Mouse (Mus musculus) adrenal gland, postnatal 36 days (tissue): ENCODE data around the gene Matn4. TPM values are rescaled to one million over a fixed set of nuclear protein-coding genes. Genes with fewer than 3 reads are reported as not detected.
"Not testable (repeated sequence)": the region's sequence is repeated elsewhere in the genome, so short reads cannot be mapped to it uniquely, and the experiment has no call there.

Source experiments
- DNase-seq, 2 experiments: peaks; one replicate each; pipeline ENCODE4 v3.0.0; 2021; ENCODE audit warnings: mixed read lengths in 1 of 2
- microRNA-seq: library from miRNA; unstranded; fragments of <30 nt; microRNA quantifications from one replicate; pipeline ENCODE4 v1.2.0, GENCODE M21; 2021
- total RNA-seq, 2 experiments: library from RNA; stranded (reverse); gene quantifications; 2 replicates each; pipeline ENCODE4 v1.2.3; 2021

Gene Matn4
- total RNA-seq, 2 experiments from 2014 or later, result 0.92 to 1.4 TPM

DNA sequence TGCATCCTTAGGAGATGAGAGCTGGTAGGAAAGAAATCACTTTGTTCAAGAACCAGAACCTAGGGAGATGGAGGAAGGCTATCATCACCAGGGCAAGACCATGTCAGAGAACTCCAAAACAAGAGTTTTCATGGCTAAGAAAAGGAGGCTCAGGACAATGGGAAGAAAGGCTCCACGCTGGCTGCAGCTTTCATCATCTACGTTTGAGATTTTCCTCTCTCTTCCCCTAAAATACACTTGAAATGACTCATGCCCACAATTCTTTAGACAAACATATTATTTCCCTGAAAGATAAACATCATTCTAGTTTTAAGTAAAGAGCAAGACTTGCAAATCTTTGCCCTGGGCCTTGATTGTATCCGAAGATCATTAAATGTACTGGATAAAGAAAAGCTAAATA lies 33.6 kb downstream of the Matn4 start:
- DNase-seq, result no peak

DNA sequence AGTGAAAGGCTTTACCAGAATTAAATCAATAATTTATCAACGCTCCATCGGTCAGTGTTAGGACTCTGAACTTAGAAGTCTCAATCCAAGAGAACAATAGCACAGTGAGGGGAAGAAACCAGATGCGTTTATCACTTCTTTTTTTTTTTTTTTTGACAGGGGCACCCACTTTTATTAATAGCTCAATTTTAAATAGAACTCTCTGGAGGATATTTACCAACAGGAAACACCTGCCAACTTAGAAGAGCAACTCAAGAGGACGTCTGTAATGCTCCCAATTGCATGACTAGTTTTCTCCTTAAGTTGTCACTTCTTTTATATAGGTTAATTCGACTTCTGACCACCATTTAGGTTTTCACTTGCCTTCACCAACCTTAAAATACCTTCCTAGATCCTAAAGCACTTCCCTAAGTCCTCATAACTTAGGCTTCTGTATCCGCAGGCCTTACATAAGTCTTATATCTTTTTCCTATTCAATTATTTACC lies 36.3 kb downstream of the Matn4 start:
- no peak for DNase-seq

DNA sequence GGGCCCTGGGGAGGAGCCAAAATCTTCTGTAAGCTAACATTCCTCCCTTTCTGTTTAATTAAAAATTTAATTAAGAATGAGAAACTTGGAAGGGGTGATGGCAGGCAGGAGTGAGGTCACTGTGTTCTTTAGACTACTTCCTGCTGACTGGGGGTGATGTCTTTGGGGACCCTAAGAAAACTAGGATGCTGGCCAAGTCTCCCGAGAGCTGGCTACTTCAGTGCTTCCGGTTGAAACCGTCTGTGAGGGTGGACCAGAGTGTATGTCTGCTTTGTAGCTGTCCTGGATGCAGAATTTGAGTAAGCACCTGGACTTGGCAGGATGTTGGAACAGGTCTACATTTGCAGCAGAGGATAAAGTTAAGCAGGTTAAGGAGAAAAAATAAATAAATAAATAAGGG lies 38.0 kb downstream of the Matn4 start:
- DNase-seq, result no peak

DNA sequence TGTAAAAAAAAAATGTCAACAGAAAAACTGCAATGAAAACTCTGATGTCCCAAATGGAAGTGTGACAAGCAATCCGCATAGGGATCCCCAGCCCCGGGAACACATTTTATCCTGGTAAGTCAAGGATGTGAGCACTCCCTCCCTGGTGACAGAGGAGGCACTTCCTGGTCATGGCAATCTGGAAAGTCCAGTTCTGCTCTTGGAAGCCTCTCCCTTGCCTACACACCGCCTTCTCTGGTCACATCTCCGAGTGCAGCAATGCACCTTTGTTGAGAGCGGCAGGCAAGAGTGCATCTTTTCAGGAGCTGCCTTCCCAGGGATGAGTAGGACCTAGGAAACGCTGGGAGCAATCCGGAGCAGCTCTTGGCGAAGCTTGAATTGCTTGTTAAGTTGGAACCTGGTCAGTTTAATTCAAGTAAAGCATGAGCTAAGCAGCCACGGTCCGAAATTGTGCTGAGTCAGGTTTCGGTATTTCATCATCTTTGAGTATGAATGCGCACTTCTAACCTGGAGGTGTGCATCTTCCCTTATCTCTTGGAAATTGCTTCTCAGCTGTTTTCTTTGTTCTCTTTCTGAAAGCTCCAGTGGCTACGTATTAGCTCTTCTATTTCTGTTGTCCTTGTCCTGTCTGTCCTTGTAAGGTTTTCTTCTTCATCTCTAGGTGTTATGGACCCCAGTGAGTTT lies 43.8 kb downstream of the Matn4 start:
- DNase-seq, result no peak

DNA sequence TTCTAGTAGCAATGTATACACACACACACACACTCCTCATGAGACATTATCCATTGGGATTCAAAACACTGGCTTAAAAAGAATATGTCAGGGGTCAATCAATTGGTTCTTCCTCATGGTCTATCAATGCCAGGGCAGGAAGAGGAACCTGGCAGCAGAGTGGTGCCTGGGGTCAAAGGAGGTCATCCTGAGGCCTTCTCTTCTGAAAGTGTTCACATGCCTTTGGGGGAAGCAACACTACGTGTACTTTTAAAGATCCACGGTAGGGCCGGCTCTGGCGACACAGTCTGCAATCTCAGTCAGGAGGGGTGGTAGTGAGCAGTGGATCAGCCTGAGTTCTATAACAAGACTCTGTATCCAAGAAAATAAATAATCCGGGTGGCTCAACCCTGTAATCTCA lies 45.3 kb downstream of the Matn4 start:
- DNase-seq, result no peak

DNA sequence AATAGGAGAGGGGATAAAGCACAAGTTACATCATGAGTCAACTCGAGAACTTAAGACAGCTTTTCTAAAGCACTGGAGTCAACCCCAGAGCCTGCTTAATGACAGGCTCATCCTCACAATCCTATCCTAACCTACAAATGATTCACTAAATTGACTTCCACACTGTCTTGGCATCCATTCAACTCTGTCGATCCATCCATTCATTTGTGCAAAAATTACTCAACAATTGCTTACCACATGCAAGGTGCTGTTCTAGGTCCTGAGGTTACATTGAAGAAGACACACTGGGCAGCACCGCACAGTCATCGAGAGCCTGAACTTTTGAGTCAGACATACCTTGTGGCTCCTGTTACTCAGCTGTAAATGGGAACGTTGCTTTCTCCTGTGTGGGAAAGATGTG lies 45.9 kb downstream of the Matn4 start:
- DNase-seq, result no peak

DNA sequence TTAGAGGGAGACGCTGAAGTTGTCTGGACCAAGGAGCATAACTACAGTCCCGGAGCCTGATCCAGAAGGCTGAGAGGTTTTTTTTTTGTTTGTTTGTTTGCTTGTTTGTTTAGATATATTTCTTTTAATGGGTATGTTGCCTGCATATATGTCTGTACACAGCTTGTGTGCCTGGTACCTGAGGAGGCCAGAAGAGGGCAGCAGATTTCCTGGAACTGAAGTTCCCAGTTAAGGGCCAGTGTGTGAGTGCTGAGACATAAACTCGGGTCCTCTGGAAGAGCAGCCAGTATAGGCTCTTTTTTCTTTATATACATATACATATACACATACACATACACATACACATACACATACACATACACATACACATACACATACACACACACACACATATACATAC lies 46.6 kb downstream of the Matn4 start:
- DNase-seq, result peak; percentile 13 to 19

DNA sequence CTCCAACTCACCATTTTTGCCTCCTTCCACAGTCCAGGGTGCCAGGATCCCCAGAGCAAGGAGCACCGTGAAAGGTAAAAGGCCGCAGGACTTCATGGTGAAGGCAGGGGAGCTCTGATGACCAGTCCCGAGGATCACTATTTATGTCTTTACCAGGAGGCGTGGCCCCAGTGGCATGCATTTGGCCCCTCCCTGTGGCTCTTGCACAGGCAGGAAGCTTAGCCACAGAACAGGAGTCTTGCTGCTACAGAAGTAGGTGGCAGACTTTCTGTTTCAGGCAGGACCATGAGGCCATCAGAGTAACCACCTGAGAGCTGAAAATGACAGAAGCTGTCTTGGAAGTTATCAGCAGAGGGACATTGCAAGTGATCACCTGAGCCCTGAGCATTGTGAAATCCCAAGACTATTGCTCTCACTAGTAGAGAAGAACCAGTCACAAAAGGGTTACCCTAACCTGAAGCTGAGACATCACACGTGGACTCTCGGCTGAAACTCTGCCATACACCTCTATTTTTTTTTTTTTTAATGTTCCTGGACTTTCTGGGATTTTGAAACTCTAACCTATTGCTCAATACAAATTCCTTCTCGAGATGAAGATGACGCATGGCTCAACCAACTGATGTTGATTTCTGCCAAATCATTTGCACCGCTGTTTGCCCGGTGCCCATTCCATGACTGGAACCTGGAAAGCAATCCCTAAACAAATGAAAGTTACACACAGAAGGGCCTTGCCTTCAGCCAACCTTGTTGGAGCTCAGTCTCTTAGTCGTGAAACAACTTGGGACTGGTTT lies 48.6 kb downstream of the Matn4 start:
- DNase-seq, result no peak

DNA sequence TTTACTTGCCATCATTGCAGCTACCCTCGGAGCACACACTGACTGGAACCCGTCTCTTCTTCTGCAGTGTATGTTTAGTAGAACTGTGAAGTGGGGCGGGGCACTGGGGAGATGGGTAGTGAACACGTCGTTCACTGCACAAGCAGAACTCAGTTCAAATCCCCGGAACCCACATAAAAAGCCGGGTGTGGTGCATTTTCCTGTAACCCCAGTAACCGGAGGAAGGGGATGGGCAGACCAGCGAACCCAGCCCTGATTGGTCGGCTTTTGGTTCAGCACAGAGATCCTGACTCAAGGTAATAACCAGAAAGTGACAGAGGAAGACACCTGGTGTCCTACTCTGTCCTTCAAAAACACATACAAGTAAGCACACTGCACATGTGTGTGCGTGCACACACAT lies 51.6 kb downstream of the Matn4 start:
- DNase-seq, result no peak

DNA sequence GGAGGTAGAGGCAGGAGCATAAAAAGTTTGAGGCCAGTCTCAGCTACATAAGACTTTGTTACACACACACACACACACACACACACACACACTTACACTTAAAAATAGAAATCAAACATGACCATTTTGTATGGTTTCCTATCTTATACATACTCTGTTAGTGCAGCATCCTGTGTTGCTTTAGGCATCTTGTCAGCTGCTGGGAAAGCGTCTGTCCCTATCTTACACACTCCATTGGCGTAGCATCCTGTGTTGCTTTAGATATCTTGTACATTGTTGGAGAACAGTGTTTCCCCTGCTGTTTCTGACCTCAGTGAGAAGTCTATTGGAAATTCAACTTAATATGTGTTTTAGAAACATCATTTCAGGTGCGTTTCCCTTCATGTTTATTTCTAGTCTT lies 52.3 kb downstream of the Matn4 start:
- DNase-seq, result no peak

DNA sequence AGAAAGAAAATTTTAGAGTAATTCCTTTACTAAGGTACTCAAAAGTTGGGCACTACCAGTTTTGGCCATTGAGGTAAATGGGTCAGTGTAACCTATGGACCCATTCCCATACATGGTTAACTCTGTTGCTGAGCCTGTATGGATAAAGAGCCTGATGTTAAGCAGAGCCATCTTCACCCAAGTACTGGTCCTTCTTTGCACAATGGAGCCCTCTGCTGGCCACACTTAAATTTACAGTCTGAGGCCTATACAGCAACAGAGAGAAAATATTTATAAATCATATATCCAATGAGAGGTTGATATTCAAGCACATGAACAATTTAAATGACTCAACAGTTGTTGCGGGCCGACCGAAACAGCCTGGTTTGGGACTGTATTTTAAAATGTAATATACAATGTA lies 56.0 kb downstream of the Matn4 start:
- DNase-seq, result peak; percentile 40 to 59

DNA sequence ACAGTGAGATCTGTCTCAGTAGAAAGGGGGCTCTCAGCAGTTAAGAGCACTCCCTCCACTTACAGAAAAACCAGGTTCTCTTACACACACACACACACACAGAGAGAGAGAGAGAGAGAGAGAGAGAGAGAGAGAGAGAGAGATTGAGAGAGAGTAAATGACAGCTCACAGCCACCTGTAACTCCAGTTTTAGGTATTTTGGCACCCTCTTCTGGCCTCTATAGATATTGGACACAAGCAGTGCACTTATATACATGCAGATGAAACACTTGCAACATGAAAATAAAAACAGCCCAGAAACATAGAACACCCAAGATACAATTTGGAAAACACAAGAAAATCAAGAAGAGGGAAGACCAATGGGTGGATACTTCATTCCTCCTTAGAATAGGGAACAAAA lies 57.3 kb downstream of the Matn4 start:
- DNase-seq, result not testable (repeated sequence)

DNA sequence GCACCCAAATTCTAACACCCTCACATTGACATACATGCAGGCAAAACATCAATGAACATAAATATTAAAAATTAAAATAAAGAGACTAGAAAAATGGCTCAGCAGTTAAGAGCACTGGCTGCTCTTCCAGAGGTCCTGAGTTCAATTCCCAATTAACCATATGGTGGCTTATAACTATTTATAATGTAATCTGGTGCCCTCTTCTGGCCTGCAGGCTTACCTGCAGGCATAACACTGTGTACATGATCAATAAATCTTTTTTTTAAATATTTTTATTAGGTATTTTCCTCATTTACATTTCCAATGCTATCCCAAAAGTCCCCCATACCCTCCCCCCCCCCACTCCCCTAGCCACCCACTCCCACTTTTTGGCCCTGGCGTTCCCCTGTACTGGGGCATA lies 61.2 kb downstream of the Matn4 start:
- DNase-seq, result not testable (repeated sequence)

Small RNA genes within 50 kb of the gene (microRNA-seq; reads per million reads assigned to microRNA genes)
- gene Mir7678, result not detected

Other genes starting within 250 kb of the Matn4 start
- not detected for gene Kcns1, start 234.0 kb downstream of the Matn4 start, total RNA-seq
- gene Wfdc5, start 222.4 kb downstream of the Matn4 start, total RNA-seq, result not detected
- gene Wfdc12, start 214.6 kb downstream of the Matn4 start, total RNA-seq, result 1 to 10 TPM in 1 of 2 experiments, under 1 TPM in 1; 0.43 to 1.4 TPM
- gene Wfdc15a, start 205.0 kb downstream of the Matn4 start, total RNA-seq, result not detected
- gene Wfdc15b, start 183.5 kb downstream of the Matn4 start, total RNA-seq, result not detected
- gene Svs2, start 166.7 kb downstream of the Matn4 start, total RNA-seq, result not detected
- not detected for gene Svs3b, start 148.5 kb downstream of the Matn4 start, total RNA-seq
- not detected for gene Svs4, start 126.7 kb downstream of the Matn4 start, total RNA-seq
- not detected for gene Svs3a, start 115.9 kb downstream of the Matn4 start, total RNA-seq
- not detected for gene Svs6, start 88.4 kb downstream of the Matn4 start, total RNA-seq
- gene Svs5, start 72.4 kb downstream of the Matn4 start, total RNA-seq, result 1 to 10 TPM; 2.7 to 4.3 TPM
- gene Slpi, start 16.1 kb downstream of the Matn4 start, total RNA-seq, result 10 to 100 TPM; 17.0 to 18.0 TPM
- not detected for gene Rbpjl, start 2.0 kb downstream of the Matn4 start, total RNA-seq
- gene Sdc4, start 38.7 kb upstream of the Matn4 start, total RNA-seq, result 100 to 1,000 TPM; 116 to 144 TPM
- gene Sys1, start 51.8 kb upstream of the Matn4 start, total RNA-seq, result 10 to 100 TPM; 28.3 to 33.2 TPM
- gene Gm20458, start 55.8 kb upstream of the Matn4 start, total RNA-seq, result 1 to 10 TPM; 5.0 to 8.4 TPM
- gene Trp53tg5, start 68.6 kb upstream of the Matn4 start, total RNA-seq, result not detected
- gene Dbndd2, start 80.9 kb upstream of the Matn4 start, total RNA-seq, result 10 to 100 TPM in 1 of 2 experiments, 1 to 10 TPM in 1; 8.0 to 12.5 TPM
- gene Pigt, start 92.4 kb upstream of the Matn4 start, total RNA-seq, result 10 to 100 TPM; 74.0 to 98.3 TPM
- not detected for gene Wfdc2, start 157.3 kb upstream of the Matn4 start, total RNA-seq
- gene Spint3, start 168.3 kb upstream of the Matn4 start, total RNA-seq, result not detected
- under 1 TPM in 1 of 2 experiments, not detected in 1; 0.40 TPM for gene Wfdc6a, start 180.3 kb upstream of the Matn4 start, total RNA-seq
- not detected for gene Eppin, start 188.4 kb upstream of the Matn4 start, total RNA-seq
- not detected for gene Wfdc6b, start 208.4 kb upstream of the Matn4 start, total RNA-seq
- not detected for gene Wfdc8, start 208.5 kb upstream of the Matn4 start, total RNA-seq
- not detected for gene Wfdc16, start 233.6 kb upstream of the Matn4 start, total RNA-seq